Mouse (Mus musculus) liver, embryonic 12.5 days (tissue): ENCODE data around the gene Pms1. TPM values are rescaled to one million over a fixed set of nuclear protein-coding genes. Genes with fewer than 3 reads are reported as not detected.
"Not testable (repeated sequence)": the region's sequence is repeated elsewhere in the genome, so short reads cannot be mapped to it uniquely, and the experiment has no call there.

Source experiments
- ATAC-seq: fragments of 200-750 bp; cut with Nextera tagmentation; 2 replicates; pipeline ENCODE4 v1.8.0; 2017; ENCODE audit warnings: moderate number of reproducible peaks, mild to moderate bottlenecking, moderate library complexity
- H3K27ac ChIP-seq: fragments of 300-500 bp; sonication (generic); 2 replicates; pipeline ENCODE4 v1.5.1; 2016; ENCODE audit warnings: mild to moderate bottlenecking
- H3K27me3 ChIP-seq: fragments of 300-500 bp; sonication (generic); replicated peaks from 2 replicates; pipeline ENCODE4 v1.6.1; 2016; ENCODE audit warnings: mild to moderate bottlenecking, moderate library complexity
- H3K36me3 ChIP-seq: fragments of 300-500 bp; sonication (generic); 2 replicates; pipeline ENCODE4 v1.6.1; 2016; ENCODE audit warnings: mild to moderate bottlenecking, moderate library complexity
- H3K4me1 ChIP-seq: fragments of 300-500 bp; sonication (generic); 2 replicates; pipeline ENCODE4 v1.6.1; 2016
- H3K4me2 ChIP-seq: fragments of 300-500 bp; sonication (generic); 2 replicates; pipeline ENCODE4 v1.6.1; 2016; ENCODE audit warnings: mild to moderate bottlenecking, moderate library complexity
- H3K4me3 ChIP-seq: fragments of 300-500 bp; sonication (generic); 2 replicates; pipeline ENCODE4 v1.5.1; 2016; ENCODE audit warnings: mild to moderate bottlenecking, moderate library complexity
- H3K9ac ChIP-seq: fragments of 300-500 bp; sonication (generic); 2 replicates; pipeline ENCODE4 v1.6.1; 2016; ENCODE audit warnings: mild to moderate bottlenecking, moderate library complexity
- H3K9me3 ChIP-seq: fragments of 300-500 bp; sonication (generic); replicated peaks from 2 replicates; pipeline ENCODE4 v1.6.1; 2016; ENCODE audit warnings: mild to moderate bottlenecking, moderate library complexity
- WGBS: fragments of 180-500 bp; shearing (Covaris S2); methylation state at CpG from one replicate; pipeline ENCODE4 v1.1.7; 2016; ENCODE audit not compliant: insufficient replicate concordance; 5-methylcytosine and 5-hydroxymethylcytosine counted together
- polyA plus RNA-seq: library from polyadenylated mRNA; unstranded; fragments of >200 nt; fragmentation: Nextera tagmentation; extraction: Ambion mirVana; gene quantifications from 2 replicates; pipeline ENCODE4 v1.2.1, GENCODE M21; 2016

The Pms1 gene
- polyA plus RNA-seq, 1 experiment from 2014 or later = 15.2 TPM

GRCm38 (mm10) chr1:53291197-53291596 lies 5.6 kb downstream of the Pms1 start:
- H3K4me3 ChIP-seq = no peak overlapping the region
- H3K4me1 ChIP-seq = peaks cover 7% of the 10 kb centered on the region
- H3K36me3 ChIP-seq = peaks cover 13% of the 10 kb centered on the region
- no peaks in the 10 kb centered on the region for H3K9me3 ChIP-seq
- H3K9ac ChIP-seq = no peak overlapping the region
- 78% methylated on average over 3 of the region's 3 CpGs for WGBS
- ATAC-seq = no peak
- no peak overlapping the region for H3K27ac ChIP-seq
- no peak overlapping the region for H3K4me2 ChIP-seq
- no peaks in the 10 kb centered on the region for H3K27me3 ChIP-seq

GRCm38 (mm10) chr1:53272646-53273045 lies 24.2 kb downstream of the Pms1 start:
- Histone ChIP-seq H3K27ac (no peak overlapping the region), H3K4me1 (peaks cover 3% of the 10 kb centered on the region; the same call in 1 of the 2 replicates), H3K4me3 (no peak overlapping the region), H3K9ac (no peak overlapping the region), H3K27me3 (no peaks in the 10 kb centered on the region), H3K36me3 (peaks cover 19% of the 10 kb centered on the region; the same call in 1 of the 2 replicates), H3K4me2 (no peak overlapping the region), H3K9me3 (no peaks in the 10 kb centered on the region)
- ATAC-seq = no peak

DNA sequence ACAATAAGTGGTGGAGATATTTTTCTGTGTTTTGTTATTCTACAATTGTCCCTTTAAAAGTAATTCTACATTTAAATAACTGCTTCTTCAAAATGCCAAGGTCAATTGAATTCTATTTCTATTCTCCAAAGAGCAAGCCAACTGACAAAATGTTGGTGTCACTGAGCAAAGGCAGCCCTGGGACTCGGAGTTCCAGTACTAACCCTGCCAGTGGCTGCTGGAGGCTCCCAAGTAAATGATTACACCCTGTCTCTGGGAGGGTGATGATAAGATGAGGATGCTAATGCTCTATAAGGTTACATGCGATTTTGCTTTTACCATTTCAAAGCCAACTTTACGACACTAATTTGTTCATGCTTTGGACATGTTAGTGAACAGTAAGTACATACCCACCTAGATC lies 26.9 kb downstream of the Pms1 start:
- peaks cover 3% of the 10 kb centered on the region; the same call in 1 of the 2 replicates for H3K4me1 ChIP-seq
- no peak overlapping the region for H3K9ac ChIP-seq
- H3K4me2 ChIP-seq = no peak overlapping the region
- H3K9me3 ChIP-seq = 0 out of 2 replicates have a peak, but pooled peaks cover 5% of the 10 kb centered on the region
- no peaks in the 10 kb centered on the region for H3K27me3 ChIP-seq
- no peak for ATAC-seq
- no peak overlapping the region for H3K27ac ChIP-seq
- H3K4me3 ChIP-seq = no peak overlapping the region
- WGBS = 74% methylated on average over 3 of the region's 3 CpGs
- peaks cover 24% of the 10 kb centered on the region for H3K36me3 ChIP-seq

GRCm38 (mm10) chr1:53264958-53265612 lies 31.7 kb downstream of the Pms1 start:
- H3K9me3 ChIP-seq, H3K4me2 ChIP-seq, H3K9ac ChIP-seq, H3K27me3 ChIP-seq, ATAC-seq, H3K27ac ChIP-seq, H3K4me3 ChIP-seq, H3K4me1 ChIP-seq: not testable (repeated sequence)
- peaks cover 20% of the 10 kb centered on the region for H3K36me3 ChIP-seq

GRCm38 (mm10) chr1:53226063-53226462 lies 70.8 kb downstream of the Pms1 start:
- Histone ChIP-seq H3K4me3 (no peak overlapping the region), H3K27me3 (no peaks in the 10 kb centered on the region), H3K4me2 (no peak overlapping the region), H3K4me1 (no peaks in the 10 kb centered on the region), H3K9ac (no peak overlapping the region), H3K9me3 (no peaks in the 10 kb centered on the region), H3K27ac (no peak overlapping the region), H3K36me3 (peaks cover 15% of the 10 kb centered on the region)
- WGBS = 25% methylated on average over 1 of the region's 1 CpGs
- no peak for ATAC-seq

- Histone ChIP-seq H3K27ac (no peak overlapping the region), H3K4me1 (no peaks in the 10 kb centered on the region), H3K9ac (no peak overlapping the region), H3K9me3 (no peaks in the 10 kb centered on the region), H3K4me2 (no peak overlapping the region), H3K36me3 (peaks cover 15% of the 10 kb centered on the region), H3K27me3 (no peaks in the 10 kb centered on the region), H3K4me3 (no peak overlapping the region)
- ATAC-seq = no peak
- 72% methylated on average over 3 of the region's 3 CpGs for WGBS
Measured at GRCm38 (mm10) chr1:53225616-53226015, 71.2 kb downstream of the Pms1 start.

- Histone ChIP-seq H3K4me1 (no peaks in the 10 kb centered on the region), H3K36me3 (peaks cover 13% of the 10 kb centered on the region), H3K9me3 (no peaks in the 10 kb centered on the region), H3K9ac (no peak overlapping the region), H3K27ac (no peak overlapping the region), H3K27me3 (no peaks in the 10 kb centered on the region), H3K4me2 (no peak overlapping the region), H3K4me3 (no peak overlapping the region)
- ATAC-seq = no peak
- 82% methylated on average over 1 of the region's 1 CpGs for WGBS
Measured at GRCm38 (mm10) chr1:53224775-53225174, 72.0 kb downstream of the Pms1 start.

DNA sequence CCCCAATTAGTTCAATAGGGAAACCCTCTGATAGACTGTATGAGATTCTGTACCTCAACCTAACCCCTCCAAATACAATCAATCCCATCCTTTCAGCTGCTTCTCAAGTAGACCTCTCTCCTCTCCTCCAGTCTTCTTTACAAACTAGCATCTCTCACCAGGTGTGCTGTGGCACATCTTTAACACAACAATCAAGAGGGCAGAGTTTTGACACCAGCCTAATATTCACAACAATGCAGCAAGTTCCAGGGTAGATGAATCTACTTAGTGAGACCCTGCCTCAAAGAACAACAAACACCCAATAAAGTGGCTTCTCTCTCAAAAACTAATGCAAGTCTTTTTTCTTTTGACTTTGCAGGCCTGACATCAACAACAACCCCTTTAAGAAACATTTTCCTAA lies 86.7 kb downstream of the Pms1 start:
- Histone ChIP-seq H3K27me3 (no peaks in the 10 kb centered on the region), H3K9me3 (no peaks in the 10 kb centered on the region), H3K4me1 (no peaks in the 10 kb centered on the region), H3K4me3 (no peak overlapping the region), H3K9ac (no peak overlapping the region), H3K4me2 (no peak overlapping the region), H3K36me3 (peaks cover 10% of the 10 kb centered on the region), H3K27ac (no peak overlapping the region)
- no peak for ATAC-seq

GRCm38 (mm10) chr1:53203902-53204301 lies 92.9 kb downstream of the Pms1 start:
- H3K4me3 ChIP-seq = no peak overlapping the region
- WGBS = 81% methylated on average over 2 of the region's 2 CpGs
- ATAC-seq = no peak
- H3K36me3 ChIP-seq = peaks cover 16% of the 10 kb centered on the region
- H3K4me2 ChIP-seq = no peak overlapping the region
- H3K9ac ChIP-seq = no peak overlapping the region
- H3K9me3 ChIP-seq = no peaks in the 10 kb centered on the region
- H3K27me3 ChIP-seq = no peaks in the 10 kb centered on the region
- H3K27ac ChIP-seq = no peak overlapping the region
- H3K4me1 ChIP-seq = no peaks in the 10 kb centered on the region

GRCm38 (mm10) chr1:53201630-53202199 lies 95.1 kb downstream of the Pms1 start:
- no peak overlapping the region for H3K4me2 ChIP-seq
- no peak for ATAC-seq
- 78% methylated on average over 2 of the region's 2 CpGs for WGBS
- no peak overlapping the region for H3K27ac ChIP-seq
- no peaks in the 10 kb centered on the region for H3K27me3 ChIP-seq
- H3K9ac ChIP-seq = no peak overlapping the region
- peaks cover 15% of the 10 kb centered on the region for H3K36me3 ChIP-seq
- H3K4me1 ChIP-seq = no peaks in the 10 kb centered on the region
- H3K9me3 ChIP-seq = no peaks in the 10 kb centered on the region
- no peak overlapping the region for H3K4me3 ChIP-seq

DNA sequence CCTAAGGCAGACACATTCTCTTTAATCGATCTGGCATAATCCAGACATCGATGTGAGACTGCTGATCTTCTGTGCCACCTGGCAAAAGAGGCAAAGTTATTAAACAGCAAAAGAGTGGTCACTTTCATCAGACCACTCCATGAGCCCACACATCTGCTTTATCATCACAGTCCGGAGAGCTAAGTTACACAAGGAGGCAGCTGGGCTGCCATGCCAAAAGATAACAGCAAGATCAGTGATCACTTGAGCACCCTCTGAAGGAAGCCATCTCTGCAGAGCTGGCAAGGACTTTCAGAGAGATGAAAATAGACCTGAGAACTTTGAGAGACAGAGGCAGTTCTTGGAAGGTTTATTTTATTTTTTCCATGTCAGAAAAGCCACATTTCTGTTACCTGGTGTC lies 102.3 kb downstream of the Pms1 start:
- Histone ChIP-seq H3K4me1 (0 out of 2 replicates have a peak, but pooled peaks cover 7% of the 10 kb centered on the region), H3K27me3 (no peaks in the 10 kb centered on the region), H3K9me3 (no peaks in the 10 kb centered on the region), H3K27ac (no peak overlapping the region), H3K4me3 (no peak overlapping the region), H3K4me2 (no peak overlapping the region), H3K9ac (no peak overlapping the region), H3K36me3 (peaks cover 12% of the 10 kb centered on the region)
- 60% methylated on average over 3 of the region's 3 CpGs for WGBS
- no peak for ATAC-seq

DNA sequence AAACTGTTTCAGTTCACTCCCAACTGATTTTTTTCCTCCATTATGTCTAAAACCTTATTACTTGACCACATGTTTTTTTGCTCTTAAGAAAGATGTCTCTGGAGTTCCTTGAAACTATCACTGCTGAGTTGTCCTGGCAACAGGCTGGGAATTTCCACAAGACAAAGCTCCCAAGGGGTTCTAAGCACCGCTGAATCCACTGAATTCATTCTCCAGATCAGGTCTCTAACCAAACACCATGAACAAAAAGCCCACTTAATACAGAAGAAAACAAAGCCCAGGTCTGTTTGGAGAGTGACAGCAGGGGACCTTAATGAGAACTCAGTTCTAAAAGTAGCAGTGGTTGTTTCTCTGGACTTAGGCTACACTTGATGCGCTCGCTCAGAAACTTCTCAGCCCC lies 105.6 kb downstream of the Pms1 start:
- H3K4me2 ChIP-seq = no peak overlapping the region
- H3K9me3 ChIP-seq = no peaks in the 10 kb centered on the region
- H3K4me3 ChIP-seq = no peak overlapping the region
- no peak overlapping the region for H3K27ac ChIP-seq
- 0 out of 2 replicates have a peak, but pooled peaks cover 7% of the 10 kb centered on the region for H3K4me1 ChIP-seq
- WGBS = 81% methylated on average over 3 of the region's 3 CpGs
- H3K9ac ChIP-seq = no peak overlapping the region
- ATAC-seq = no peak
- peaks cover 12% of the 10 kb centered on the region for H3K36me3 ChIP-seq
- H3K27me3 ChIP-seq = no peaks in the 10 kb centered on the region

- H3K4me2 ChIP-seq = no peak overlapping the region
- no peak for ATAC-seq
- 67% methylated on average over 3 of the region's 3 CpGs for WGBS
- no peak overlapping the region for H3K9ac ChIP-seq
- H3K27me3 ChIP-seq = no peaks in the 10 kb centered on the region
- H3K4me3 ChIP-seq = no peak overlapping the region
- no peak overlapping the region for H3K27ac ChIP-seq
- peaks cover 11% of the 10 kb centered on the region for H3K36me3 ChIP-seq
- 0 out of 2 replicates have a peak, but pooled peaks cover 1% of the 10 kb centered on the region for H3K4me1 ChIP-seq
- no peaks in the 10 kb centered on the region for H3K9me3 ChIP-seq
Measured at GRCm38 (mm10) chr1:53189620-53190019, 107.2 kb downstream of the Pms1 start.
